Mouse (Mus musculus) heart, embryonic 12.5 days (tissue): ENCODE results near the gene P2ry14. TPM values are rescaled to one million over a fixed set of nuclear protein-coding genes. Genes with fewer than 3 reads are reported as not detected.

Source experiments
- ATAC-seq: fragments of 200-750 bp; cut with Nextera tagmentation; 2 replicates; pipeline ENCODE4 v1.8.0; 2017; ENCODE audit warnings: moderate TSS enrichment, moderate library complexity; ENCODE audit not compliant: insufficient number of reproducible peaks, low FRiP score
- H3K27ac ChIP-seq: fragments of 300-500 bp; sonication (generic); 2 replicates; pipeline ENCODE4 v1.5.1; 2016; ENCODE audit warnings: mild to moderate bottlenecking, moderate library complexity; ENCODE audit not compliant: poor library complexity, severe bottlenecking
- H3K27me3 ChIP-seq: fragments of 300-500 bp; sonication (generic); replicated peaks from 2 replicates; pipeline ENCODE4 v1.6.1; 2016; ENCODE audit warnings: mild to moderate bottlenecking, moderate library complexity
- H3K36me3 ChIP-seq: fragments of 300-500 bp; sonication (generic); 2 replicates; pipeline ENCODE4 v1.6.1; 2016; ENCODE audit warnings: mild to moderate bottlenecking, moderate library complexity
- H3K4me1 ChIP-seq: fragments of 300-500 bp; sonication (generic); replicated peaks from 2 replicates; pipeline ENCODE4 v1.6.1; 2016; ENCODE audit warnings: mild to moderate bottlenecking
- H3K4me2 ChIP-seq: fragments of 300-500 bp; sonication (generic); 2 replicates; pipeline ENCODE4 v1.6.1; 2016; ENCODE audit warnings: mild to moderate bottlenecking, moderate library complexity
- H3K4me3 ChIP-seq: fragments of 300-500 bp; sonication (generic); 2 replicates; pipeline ENCODE4 v1.5.1; 2016; ENCODE audit warnings: mild to moderate bottlenecking
- H3K9ac ChIP-seq: fragments of 300-500 bp; sonication (generic); 2 replicates; pipeline ENCODE4 v1.6.1; 2016; ENCODE audit warnings: mild to moderate bottlenecking, moderate library complexity
- H3K9me3 ChIP-seq: fragments of 300-500 bp; sonication (generic); replicated peaks from 2 replicates; pipeline ENCODE4 v1.6.1; 2016; ENCODE audit warnings: mild to moderate bottlenecking, moderate library complexity
- WGBS: fragments of 180-500 bp; shearing (Covaris S2); methylation state at CpG from one replicate; pipeline ENCODE4 v1.1.7; 2016; 5-methylcytosine and 5-hydroxymethylcytosine counted together
- polyA plus RNA-seq: library from polyadenylated mRNA; unstranded; fragments of >200 nt; fragmentation: Nextera tagmentation; extraction: Ambion mirVana; gene quantifications from 2 replicates; pipeline ENCODE4 v1.2.1, GENCODE M21; 2016

The P2ry14 gene
- polyA plus RNA-seq, 1 experiment from 2014 or later: 1.1 TPM

GRCm38 (mm10) chr3:59104462-59104861, 49.0 kb downstream of the P2ry14 start:
- H3K4me2 ChIP-seq: 0 out of 2 replicates have a peak overlapping the region, but pooled peaks have one; percentile 0
- no peaks in the 10 kb centered on the region for H3K27me3 ChIP-seq
- H3K9me3 ChIP-seq: no peaks in the 10 kb centered on the region
- 0 out of 2 replicates have a peak overlapping the region, but pooled peaks have one; percentile 9 for H3K27ac ChIP-seq
- WGBS: 17% methylated on average over 4 of the region's 4 CpGs
- H3K9ac ChIP-seq: no peak overlapping the region
- peaks cover 19% of the 10 kb centered on the region for H3K4me1 ChIP-seq
- H3K36me3 ChIP-seq: no peaks in the 10 kb centered on the region
- H3K4me3 ChIP-seq: no peak overlapping the region
- no peak for ATAC-seq

DNA sequence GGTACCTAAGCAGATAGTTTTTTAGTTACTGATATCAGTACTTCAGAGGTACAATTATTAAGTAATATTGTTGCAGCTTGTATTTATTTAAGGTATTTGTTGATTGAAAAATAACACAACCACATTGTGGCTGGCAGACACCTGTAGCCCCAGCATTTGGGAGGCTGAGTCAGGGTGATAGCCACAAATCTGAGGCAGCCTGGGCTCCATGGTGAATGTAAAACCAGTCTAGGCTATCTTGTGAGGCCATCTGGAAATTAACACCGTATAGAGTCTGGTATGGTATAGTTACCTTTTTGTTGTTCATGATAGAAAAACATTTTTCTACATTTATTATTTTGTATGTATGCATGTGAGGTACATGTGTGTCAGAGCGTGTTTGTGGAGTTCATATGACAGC, 51.3 kb downstream of the P2ry14 start:
- Histone ChIP-seq H3K4me2 (no peak overlapping the region), H3K36me3 (no peaks in the 10 kb centered on the region), H3K27me3 (no peaks in the 10 kb centered on the region), H3K27ac (no peak overlapping the region), H3K9ac (no peak overlapping the region), H3K4me1 (peaks cover 23% of the 10 kb centered on the region), H3K4me3 (no peak overlapping the region), H3K9me3 (no peaks in the 10 kb centered on the region)
- ATAC-seq: no peak
- WGBS: 88% methylated on average over 2 of the region's 2 CpGs

DNA sequence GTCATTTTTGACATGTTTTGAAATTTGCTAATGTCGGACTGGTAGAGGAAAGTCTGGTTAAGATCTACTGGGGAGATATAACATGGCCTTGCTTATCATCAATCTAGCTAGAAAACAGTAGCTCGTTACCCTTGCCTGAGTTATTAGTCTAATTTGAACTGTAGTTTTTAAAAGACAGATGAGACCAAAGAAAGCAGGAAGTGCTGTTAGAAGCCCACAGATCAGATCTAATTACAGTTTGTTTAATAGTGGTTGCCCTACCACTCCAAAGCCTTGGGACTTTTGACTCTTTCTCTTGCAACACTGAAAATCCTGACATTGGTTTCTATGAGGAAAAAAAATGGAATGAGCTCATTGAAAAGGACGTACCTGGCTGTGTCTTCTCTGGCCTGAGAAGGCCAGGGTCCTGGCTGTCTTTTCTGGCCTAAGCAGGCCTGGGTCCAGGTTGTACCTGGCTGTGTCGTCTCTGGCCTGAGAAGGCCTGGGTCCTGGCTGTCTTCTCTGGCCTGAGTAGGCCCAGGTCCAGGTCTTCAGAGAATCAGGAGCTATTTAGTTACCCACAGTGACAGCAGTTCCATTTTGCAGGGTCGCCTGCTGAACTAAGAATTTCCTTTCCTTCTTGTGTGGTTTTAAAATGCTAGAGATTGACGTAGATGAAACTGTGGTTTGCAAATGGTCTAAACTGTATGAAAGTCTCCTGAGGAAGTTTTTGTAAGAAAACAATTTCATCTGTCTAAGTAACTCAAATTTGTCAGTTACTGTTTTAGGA, 52.0 kb downstream of the P2ry14 start, which contains the start of gene Gpr171:
Gene Gpr171 (minus strand): TSS at position 604 of the 769 bp plus-strand sequence.
- Histone ChIP-seq H3K4me2 (no peak within 1 kb of the TSS), H3K9me3 (no peaks in the 10 kb centered on the region), H3K36me3 (no peaks in the 10 kb centered on the region), H3K27ac (no peak within 1 kb of the TSS), H3K27me3 (no peaks in the 10 kb centered on the region), H3K4me3 (no peak within 1 kb of the TSS), H3K4me1 (peaks cover 23% of the 10 kb centered on the region), H3K9ac (no peak within 1 kb of the TSS)
- ATAC-seq: no peak
- 73% methylated on average over 6 of the region's 6 CpGs for WGBS

DNA sequence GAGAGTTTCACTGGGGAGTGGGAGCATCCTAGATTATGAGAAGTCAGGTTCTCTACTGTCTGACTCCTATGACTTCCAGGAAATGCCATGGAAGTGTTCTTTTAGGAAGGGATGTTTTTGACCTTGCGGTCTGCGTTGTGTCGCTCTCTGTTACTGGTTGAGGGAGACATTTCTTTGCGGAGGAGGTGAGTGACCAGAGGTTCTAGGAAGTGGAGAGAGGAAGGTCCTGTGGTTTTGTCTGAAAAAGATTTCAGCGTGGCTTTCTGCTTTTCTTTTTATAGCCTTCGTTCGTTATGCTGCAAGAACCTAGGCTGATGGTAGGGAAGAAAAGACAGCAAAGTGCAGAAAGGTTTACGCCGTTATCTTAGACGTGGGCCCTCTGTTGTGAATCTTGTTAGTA, 54.9 kb downstream of the P2ry14 start:
- 78% methylated on average over 10 of the region's 10 CpGs for WGBS
- Histone ChIP-seq H3K9ac (no peak overlapping the region), H3K4me3 (no peak overlapping the region), H3K4me1 (0 out of 2 replicates have a peak, but pooled peaks cover 7% of the 10 kb centered on the region), H3K27me3 (no peaks in the 10 kb centered on the region), H3K36me3 (0 out of 2 replicates have a peak, but pooled peaks cover 2% of the 10 kb centered on the region), H3K4me2 (no peak overlapping the region), H3K27ac (no peak overlapping the region), H3K9me3 (no peaks in the 10 kb centered on the region)
- no peak for ATAC-seq

- H3K4me3 ChIP-seq: no peak overlapping the region
- H3K27ac ChIP-seq: no peak overlapping the region
- no peaks in the 10 kb centered on the region for H3K9me3 ChIP-seq
- no peak for ATAC-seq
- H3K36me3 ChIP-seq: 0 out of 2 replicates have a peak, but pooled peaks cover 2% of the 10 kb centered on the region
- H3K4me1 ChIP-seq: 0 out of 2 replicates have a peak, but pooled peaks cover 6% of the 10 kb centered on the region
- H3K9ac ChIP-seq: no peak overlapping the region
- 52% methylated on average over 6 of the region's 6 CpGs for WGBS
- no peak overlapping the region for H3K4me2 ChIP-seq
- H3K27me3 ChIP-seq: no peaks in the 10 kb centered on the region
These were observed 56.0 kb downstream of the P2ry14 start for GRCm38 (mm10) chr3:59097421-59097820.

DNA sequence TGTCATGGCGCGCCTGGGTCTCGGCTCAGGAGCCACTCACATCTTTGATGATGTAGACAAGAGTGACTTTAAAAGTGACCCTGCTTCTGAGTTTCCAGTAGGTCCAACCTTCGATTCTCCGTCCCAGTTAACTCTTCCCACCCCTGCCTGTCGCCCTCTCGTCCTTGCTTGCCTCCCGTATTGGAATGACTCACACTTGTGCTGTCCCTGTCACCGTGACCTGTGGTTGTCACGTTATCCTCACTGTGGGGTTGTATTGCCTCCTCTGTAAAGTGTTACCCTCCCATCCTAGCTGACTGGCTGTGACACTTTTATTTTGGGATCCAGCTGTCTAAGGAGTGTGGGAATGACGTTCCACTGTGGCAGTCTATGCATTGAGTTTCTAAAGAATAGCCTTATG, 60.7 kb downstream of the P2ry14 start:
- Histone ChIP-seq H3K4me1 (0 out of 2 replicates have a peak, but pooled peaks cover 4% of the 10 kb centered on the region), H3K27ac (no peak overlapping the region), H3K36me3 (0 out of 2 replicates have a peak, but pooled peaks cover 6% of the 10 kb centered on the region), H3K9ac (no peak overlapping the region), H3K4me3 (no peak overlapping the region), H3K4me2 (no peak overlapping the region), H3K9me3 (no peaks in the 10 kb centered on the region), H3K27me3 (no peaks in the 10 kb centered on the region)
- 58% methylated on average over 11 of the region's 11 CpGs for WGBS
- no peak for ATAC-seq

GRCm38 (mm10) chr3:59080919-59081318, 72.5 kb downstream of the P2ry14 start:
- Histone ChIP-seq H3K4me1 (peaks cover 18% of the 10 kb centered on the region), H3K4me3 (no peak overlapping the region), H3K36me3 (peaks cover 6% of the 10 kb centered on the region; the same call in 1 of the 2 replicates), H3K9ac (no peak overlapping the region), H3K27me3 (no peaks in the 10 kb centered on the region), H3K9me3 (no peaks in the 10 kb centered on the region), H3K27ac (no peak overlapping the region), H3K4me2 (peak overlapping the region; percentile 38)
- 0 out of 2 replicates have a peak, but pooled peaks have one; percentile 51 for ATAC-seq
- WGBS: 13% methylated on average over 7 of the region's 7 CpGs

DNA sequence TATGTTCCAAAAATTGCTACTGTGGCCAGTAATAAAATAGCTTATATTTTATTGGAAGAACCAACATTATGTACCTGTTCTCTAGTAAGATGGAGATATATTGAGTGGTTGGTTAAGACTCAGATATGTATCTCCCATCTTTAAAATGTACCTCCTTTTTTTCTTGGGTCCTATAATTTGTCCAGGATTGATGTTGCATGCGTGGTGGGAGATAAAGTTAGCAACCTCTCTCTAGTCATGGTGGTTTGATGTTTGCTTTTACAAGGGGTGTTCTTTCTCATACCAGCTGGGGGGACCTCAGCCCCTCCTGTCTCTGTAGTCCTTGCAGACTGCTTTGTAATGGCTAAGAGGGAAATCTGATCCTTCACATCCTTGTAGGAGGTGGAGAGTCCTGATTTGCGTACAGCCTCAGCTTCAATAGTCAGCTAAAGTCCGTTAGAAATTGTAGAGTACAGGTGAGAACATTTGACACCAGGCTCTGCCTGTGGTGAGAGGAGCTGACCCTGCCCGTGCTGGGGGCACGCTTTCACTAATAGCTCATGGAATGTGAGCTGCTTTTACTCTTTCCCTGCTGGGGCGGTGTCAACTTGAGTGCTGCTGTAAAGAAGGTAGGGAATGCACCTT, 73.0 kb downstream of the P2ry14 start:
- H3K4me3 ChIP-seq: no peak overlapping the region
- no peak overlapping the region for H3K27ac ChIP-seq
- no peaks in the 10 kb centered on the region for H3K27me3 ChIP-seq
- H3K4me2 ChIP-seq: peak overlapping the region; percentile 38
- ATAC-seq: no peak
- H3K36me3 ChIP-seq: peaks cover 8% of the 10 kb centered on the region; the same call in 1 of the 2 replicates
- WGBS: 20% methylated on average over 6 of the region's 6 CpGs
- H3K4me1 ChIP-seq: peaks cover 18% of the 10 kb centered on the region
- no peak overlapping the region for H3K9ac ChIP-seq
- no peaks in the 10 kb centered on the region for H3K9me3 ChIP-seq

DNA sequence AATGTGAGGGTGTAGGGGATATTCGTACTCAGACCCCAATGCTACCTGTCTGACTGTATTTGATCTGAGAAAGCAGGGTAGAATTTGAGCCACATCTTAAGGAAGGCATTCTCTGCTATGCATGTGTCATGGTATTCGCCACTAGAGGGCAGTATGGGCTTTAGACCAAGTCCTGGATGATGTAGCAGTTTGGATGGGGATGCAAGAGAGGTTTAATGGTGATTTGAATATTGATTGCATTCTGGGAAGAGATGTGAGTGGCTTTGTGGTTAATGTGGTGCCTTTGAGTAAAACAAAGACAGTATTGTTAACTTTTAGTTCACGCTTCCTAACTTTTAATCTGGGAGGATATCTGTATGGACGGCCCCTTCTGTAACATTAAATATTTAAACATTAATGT, 74.1 kb downstream of the P2ry14 start:
- peaks cover 18% of the 10 kb centered on the region for H3K4me1 ChIP-seq
- 40% methylated on average over 4 of the region's 4 CpGs for WGBS
- H3K9ac ChIP-seq: no peak overlapping the region
- H3K36me3 ChIP-seq: peaks cover 6% of the 10 kb centered on the region; the same call in 1 of the 2 replicates
- H3K27ac ChIP-seq: no peak overlapping the region
- no peaks in the 10 kb centered on the region for H3K9me3 ChIP-seq
- no peak for ATAC-seq
- no peak overlapping the region for H3K4me3 ChIP-seq
- H3K27me3 ChIP-seq: no peaks in the 10 kb centered on the region
- H3K4me2 ChIP-seq: no peak overlapping the region

DNA sequence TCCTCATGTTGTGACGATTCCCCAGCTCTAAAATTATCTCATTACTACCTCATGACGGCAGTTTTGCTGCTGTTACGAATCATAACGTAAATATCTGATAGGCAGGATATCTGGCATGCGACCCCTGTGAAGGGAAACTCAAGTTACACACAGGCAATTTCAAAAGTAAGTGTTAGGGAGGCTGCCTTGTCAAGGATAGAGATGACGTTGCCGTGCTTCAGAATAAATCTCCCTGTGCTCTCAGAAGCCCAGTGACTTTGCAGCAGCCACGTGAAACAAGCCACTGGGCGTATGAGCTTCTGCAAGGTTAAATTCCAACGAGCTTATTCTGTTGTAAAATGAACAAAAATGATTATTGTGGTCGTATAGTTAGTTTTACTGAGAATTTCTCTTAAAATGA, 74.8 kb downstream of the P2ry14 start:
- H3K9ac ChIP-seq: no peak overlapping the region
- no peak overlapping the region for H3K4me2 ChIP-seq
- no peak overlapping the region for H3K4me3 ChIP-seq
- WGBS: 65% methylated on average over 11 of the region's 11 CpGs
- H3K36me3 ChIP-seq: peaks cover 3% of the 10 kb centered on the region; the same call in 1 of the 2 replicates
- H3K9me3 ChIP-seq: no peaks in the 10 kb centered on the region
- H3K27ac ChIP-seq: no peak overlapping the region
- H3K4me1 ChIP-seq: peaks cover 18% of the 10 kb centered on the region
- ATAC-seq: no peak
- no peaks in the 10 kb centered on the region for H3K27me3 ChIP-seq

- WGBS: 47% methylated on average over 4 of the region's 4 CpGs
- Histone ChIP-seq H3K36me3 (peaks cover 3% of the 10 kb centered on the region; the same call in 1 of the 2 replicates), H3K4me3 (no peak overlapping the region), H3K27ac (no peak overlapping the region), H3K4me2 (no peak overlapping the region), H3K4me1 (peaks cover 18% of the 10 kb centered on the region), H3K9me3 (no peaks in the 10 kb centered on the region), H3K27me3 (no peaks in the 10 kb centered on the region), H3K9ac (no peak overlapping the region)
- ATAC-seq: no peak
These were observed 76.1 kb downstream of the P2ry14 start for GRCm38 (mm10) chr3:59077278-59077677.
